Mouse (Mus musculus): ENCODE measurements around the gene Litaf.

Gene Litaf

GRCm38 (mm10) chr16:10956938-10957685 lies 108.8 kb downstream of the Litaf start:
- DNase-seq (ENCODE audit: low read depth, low spot score) = no peak

DNA sequence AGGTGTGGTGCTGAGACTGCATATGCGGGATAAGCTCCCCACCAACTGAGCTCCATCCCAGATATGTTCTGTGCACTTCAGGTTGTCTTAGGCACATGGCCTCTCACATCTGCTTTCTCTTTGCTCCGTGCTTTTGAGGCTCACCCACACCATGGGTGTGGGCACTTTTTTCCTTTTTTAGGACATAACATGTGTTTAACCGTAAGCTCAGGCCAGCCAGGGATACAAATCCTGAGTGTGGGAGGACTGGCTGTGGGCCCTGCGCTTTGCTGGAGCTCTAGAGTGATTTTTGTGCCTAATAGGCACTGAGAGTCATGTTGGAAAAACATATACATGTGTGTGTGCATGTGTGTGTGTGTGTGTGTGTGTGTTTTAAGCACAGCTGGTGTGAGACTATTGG lies 110.9 kb downstream of the Litaf start:
- DNase-seq (ENCODE audit: low read depth, low spot score) = no peak

DNA sequence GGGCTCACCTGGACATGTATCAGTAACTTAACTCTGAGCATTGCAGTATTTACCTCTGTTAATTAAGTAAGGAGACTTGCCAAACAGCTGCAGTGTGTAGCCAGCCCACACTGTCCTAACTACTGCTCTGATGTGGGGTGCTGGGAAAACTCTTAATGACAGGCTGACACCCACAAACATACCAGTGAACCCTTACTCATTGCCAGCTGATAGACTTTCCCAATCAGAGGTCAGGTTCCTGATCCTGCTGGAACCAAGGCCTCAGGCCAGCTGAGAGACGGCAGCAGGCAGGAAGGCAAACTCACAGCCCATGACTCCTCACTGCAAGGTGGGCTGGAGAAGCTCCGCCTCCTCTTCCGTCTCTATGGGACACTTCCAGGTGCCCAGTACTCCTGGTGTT lies 113.1 kb downstream of the Litaf start:
- no peak for DNase-seq (ENCODE audit: low read depth, low spot score)

DNA sequence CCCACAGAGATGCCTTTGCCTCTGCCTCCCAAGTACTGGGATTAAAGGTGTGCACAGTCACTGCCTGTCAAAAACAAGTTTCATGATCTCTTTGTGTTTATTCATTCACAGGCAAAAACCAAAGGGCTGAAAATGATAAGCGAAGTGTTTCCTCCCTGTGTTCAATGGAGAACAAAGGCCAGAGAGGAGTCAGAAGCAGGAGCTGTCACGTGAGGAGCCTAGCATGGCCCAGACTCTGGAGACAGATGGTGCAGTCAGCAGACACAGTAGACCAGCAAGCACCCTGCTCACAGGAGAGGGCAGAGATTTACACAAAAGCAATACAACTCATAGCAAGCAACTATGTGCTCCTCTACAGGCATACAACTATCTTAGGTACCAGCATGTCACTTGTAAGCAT lies 113.9 kb downstream of the Litaf start:
- no peak for DNase-seq (ENCODE audit: low read depth, low spot score)

DNA sequence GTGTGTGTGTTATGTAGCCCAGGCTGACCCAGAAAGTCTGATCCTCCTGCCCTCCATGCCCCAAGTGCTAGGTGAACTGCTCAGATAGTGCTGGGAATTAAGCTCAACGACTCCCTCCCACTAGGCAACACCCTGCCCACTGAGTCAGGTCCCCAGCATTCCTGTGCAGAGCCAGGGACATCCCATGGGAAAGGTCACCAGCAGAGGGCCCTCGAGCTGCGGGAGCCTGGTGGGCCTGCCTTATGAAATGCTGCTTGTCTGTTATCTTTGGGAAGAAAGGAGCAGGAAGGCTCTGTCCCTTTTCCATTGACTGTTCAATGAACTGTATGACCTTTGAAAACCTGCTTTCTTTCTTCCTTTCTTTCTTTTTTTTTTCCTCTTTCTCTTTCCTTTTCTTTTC lies 114.4 kb downstream of the Litaf start:
- no peak for DNase-seq (ENCODE audit: low read depth, low spot score)

- no peak for DNase-seq (ENCODE audit: low read depth, low spot score)
These were observed 115.4 kb downstream of the Litaf start for GRCm38 (mm10) chr16:10950539-10950938.

DNA sequence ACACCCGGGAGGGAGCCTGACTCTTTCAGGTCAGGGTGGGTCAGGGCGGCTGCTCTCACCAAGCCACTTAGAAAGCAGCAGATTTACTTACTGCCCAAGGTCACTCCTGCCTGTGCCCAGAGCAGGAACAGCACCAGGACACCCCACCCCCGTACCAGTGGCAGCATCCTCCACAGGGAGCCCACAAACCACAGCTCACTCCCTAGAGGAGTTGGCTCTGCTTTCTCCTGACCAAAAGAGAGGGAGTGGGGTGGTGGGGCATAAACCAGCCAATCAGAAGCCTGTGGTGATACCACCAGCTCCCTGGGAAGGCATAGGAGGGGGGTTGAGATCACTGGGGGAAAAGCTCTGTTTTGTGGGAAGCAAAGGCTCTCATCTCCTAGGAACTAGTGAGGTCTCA lies 118.2 kb downstream of the Litaf start:
- DNase-seq (ENCODE audit: low read depth, low spot score) = no peak

- no peak for DNase-seq (ENCODE audit: low read depth, low spot score)
These were observed 120.4 kb downstream of the Litaf start for GRCm38 (mm10) chr16:10945381-10946127.

GRCm38 (mm10) chr16:10944545-10944944 lies 121.4 kb downstream of the Litaf start:
- no peak for DNase-seq (ENCODE audit: low read depth, low spot score)

GRCm38 (mm10) chr16:10943257-10943656 lies 122.7 kb downstream of the Litaf start:
- DNase-seq (ENCODE audit: low read depth, low spot score) = no peak

- DNase-seq (ENCODE audit: low read depth, low spot score) = no peak
These were observed 125.3 kb downstream of the Litaf start for GRCm38 (mm10) chr16:10940661-10941060.

DNA sequence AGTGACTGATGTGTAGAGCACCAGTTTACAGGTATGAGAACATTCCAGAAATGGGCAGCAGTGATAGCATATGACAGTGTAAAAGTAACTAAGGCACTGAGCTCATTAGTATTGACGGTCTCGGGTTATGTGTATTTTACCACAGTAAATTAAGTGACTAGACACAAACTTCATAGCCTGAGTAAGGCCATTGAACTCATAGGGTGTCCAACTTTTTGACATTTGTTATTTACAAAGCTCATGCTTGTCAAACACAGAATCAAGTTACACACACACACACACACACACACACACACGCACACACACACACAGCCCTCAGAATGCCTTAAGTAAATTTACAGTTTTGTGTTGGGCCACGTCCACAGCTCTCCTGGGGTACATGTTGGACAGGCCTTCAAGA lies 126.0 kb downstream of the Litaf start:
- no peak for DNase-seq (ENCODE audit: low read depth, low spot score)

- no peak for DNase-seq (ENCODE audit: low read depth, low spot score)
These were observed 128.5 kb downstream of the Litaf start for GRCm38 (mm10) chr16:10937497-10937896.

GRCm38 (mm10) chr16:10936700-10937319 lies 129.1 kb downstream of the Litaf start:
- no peak for DNase-seq (ENCODE audit: low read depth, low spot score)

DNA sequence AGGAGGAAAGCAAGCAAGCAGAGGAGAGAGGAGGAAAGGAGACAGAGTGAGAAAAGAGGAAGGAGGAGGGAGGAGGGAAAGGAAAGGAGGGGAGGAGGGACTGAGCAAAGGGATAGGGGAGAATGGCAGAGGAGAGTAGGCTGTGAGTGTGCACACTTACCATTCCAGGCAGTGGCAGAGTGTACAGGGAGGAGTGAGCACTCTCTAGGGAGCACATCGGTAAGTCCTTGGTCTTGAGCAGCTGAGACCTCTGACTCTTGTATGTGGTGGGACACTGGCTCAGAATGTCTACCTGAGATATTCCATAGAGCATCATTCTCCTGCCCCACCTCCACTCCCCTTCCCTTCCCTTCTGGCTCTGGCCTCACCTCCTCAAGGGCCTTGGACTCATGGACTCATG lies 131.9 kb downstream of the Litaf start:
- no peak for DNase-seq (ENCODE audit: low read depth, low spot score)

DNA sequence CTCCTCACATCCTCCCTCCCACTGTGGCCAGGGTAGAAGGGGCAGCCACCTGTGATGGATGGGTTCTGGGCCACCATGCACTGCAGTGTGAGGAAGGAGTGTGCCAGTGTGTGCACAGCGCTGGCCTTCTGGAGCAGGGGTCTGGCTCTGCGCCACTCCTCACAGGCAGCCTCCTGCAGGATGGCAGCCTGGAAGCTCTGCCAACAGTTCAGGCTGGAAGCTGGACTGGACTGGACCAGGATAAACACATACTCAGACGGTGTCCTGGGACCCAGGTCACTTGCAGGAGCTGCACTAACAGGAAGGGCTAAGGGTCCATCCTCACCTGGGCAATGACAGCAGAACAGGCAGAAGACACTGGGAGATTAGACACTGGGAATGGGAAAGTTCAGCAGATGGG lies 132.6 kb downstream of the Litaf start:
- no peak for DNase-seq (ENCODE audit: low read depth, low spot score)

DNA sequence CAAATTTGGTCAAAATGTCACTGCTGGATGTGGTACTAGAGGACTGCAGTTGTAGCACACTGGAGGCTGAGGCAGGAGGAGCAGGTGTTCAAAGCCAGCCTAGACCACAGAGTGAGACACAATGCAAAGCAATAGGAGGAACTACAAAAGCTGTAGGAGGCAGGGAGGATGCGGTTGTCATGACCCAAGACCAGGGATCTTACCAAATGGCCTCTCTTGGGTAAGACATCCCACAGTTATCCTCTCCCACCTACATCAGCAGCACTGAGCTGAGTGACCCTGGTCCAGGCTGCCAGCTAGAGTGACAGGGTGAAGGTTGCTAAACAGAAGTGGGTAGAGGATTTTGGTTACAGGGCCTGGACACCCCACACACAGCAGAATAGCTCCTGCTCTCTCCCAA lies 138.9 kb downstream of the Litaf start:
- no peak for DNase-seq (ENCODE audit: low read depth, low spot score)

DNA sequence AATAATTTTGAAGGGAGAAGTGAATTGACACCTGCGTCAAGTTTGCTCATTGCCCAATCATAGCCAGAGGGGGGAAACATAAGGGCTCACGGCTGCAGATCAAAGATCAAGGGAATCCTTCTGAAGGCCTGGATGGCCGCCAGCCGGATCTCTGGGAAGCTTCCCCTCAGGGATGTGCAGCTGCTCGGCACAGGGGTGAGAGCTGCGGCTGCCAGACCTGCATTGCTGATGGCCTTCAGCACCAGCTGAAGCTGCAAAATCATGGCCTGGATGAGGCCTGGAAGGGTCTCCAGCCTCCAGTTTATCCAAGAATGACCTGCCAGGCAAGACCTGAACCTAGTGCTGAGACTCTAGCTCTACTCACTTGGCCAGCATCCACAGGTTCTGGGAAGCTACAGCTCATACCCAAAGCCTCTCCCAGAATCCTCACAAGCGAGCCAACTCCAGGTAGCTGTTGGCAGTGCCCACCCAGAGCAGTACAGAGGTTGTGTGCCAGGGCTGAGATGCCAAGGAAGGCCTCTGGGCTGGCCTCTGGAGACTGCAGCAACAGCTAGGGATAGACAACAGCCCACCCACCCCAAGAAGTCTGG lies 140.3 kb downstream of the Litaf start:
- peak; percentile 3 for DNase-seq (ENCODE audit: low read depth, low spot score)

DNA sequence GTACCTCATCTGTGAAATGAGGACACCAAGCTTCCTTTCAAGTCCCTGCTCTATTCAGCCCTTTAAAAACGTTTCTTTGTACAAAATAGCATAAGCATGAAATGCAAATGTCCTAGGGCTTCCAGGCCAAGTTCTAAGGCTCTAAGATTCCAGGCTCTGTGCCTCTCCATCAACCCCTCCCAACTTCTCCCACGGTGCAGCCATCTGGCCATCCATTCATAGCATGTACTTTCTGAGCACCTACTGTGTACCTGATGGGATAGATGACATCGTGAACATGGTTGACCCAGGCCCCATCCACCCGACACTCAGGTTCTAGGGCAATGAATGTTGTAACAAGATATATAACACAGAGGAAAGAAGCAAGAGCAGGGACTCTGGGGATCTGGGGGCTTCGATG lies 142.4 kb downstream of the Litaf start:
- no peak for DNase-seq (ENCODE audit: low read depth, low spot score)

- no peak for DNase-seq (ENCODE audit: low read depth, low spot score)
These were observed 146.1 kb downstream of the Litaf start for GRCm38 (mm10) chr16:10919856-10920255.

DNA sequence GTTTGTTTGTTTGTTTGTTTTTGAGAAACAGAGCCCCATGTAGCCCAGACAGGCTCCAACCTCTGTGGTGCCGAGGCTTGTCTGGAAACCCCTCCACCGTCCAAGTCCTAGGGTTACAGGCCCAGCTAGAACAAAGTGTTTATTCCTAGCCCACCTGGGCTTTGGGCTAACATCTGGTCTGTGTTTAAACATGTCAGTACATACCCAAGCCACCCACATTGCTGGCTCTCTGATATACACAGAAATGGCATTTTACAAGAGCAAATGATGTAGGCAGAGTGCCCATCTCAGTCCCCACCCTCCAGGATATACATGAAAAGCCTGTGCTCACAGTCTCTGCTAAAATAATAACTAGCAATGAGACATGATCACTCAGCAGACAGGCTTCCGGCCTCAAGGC lies 149.7 kb downstream of the Litaf start:
- no peak for DNase-seq (ENCODE audit: low read depth, low spot score)

DNA sequence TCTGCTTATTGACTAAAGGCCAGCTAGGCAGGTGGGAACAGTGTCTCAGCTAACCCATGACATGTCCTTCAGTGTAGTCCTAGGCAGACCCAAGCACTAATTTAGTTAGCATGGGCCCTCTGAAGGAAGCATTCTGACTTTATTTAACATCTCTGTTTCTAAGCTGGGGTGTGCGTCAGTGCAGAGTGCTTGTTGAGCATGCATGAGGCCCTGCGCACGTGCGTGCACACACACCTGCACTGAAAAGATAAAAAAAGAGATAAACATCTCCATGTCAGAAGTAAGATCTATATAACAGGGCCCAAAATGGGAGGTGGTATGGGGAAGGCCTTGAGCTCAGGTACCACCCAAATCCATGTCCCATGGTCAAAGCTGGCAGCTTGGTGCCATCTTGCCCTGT lies 150.9 kb downstream of the Litaf start:
- no peak for DNase-seq (ENCODE audit: low read depth, low spot score)
